Mouse (Mus musculus): ENCODE data around the gene Slc22a3. TPM values are rescaled to one million over a fixed set of nuclear protein-coding genes. Genes with fewer than 3 reads are reported as not detected.

The Slc22a3 gene
- total and polyA plus RNA-seq, 2 experiments from 2014 or later: 0.04 to 0.52 TPM

DNA sequence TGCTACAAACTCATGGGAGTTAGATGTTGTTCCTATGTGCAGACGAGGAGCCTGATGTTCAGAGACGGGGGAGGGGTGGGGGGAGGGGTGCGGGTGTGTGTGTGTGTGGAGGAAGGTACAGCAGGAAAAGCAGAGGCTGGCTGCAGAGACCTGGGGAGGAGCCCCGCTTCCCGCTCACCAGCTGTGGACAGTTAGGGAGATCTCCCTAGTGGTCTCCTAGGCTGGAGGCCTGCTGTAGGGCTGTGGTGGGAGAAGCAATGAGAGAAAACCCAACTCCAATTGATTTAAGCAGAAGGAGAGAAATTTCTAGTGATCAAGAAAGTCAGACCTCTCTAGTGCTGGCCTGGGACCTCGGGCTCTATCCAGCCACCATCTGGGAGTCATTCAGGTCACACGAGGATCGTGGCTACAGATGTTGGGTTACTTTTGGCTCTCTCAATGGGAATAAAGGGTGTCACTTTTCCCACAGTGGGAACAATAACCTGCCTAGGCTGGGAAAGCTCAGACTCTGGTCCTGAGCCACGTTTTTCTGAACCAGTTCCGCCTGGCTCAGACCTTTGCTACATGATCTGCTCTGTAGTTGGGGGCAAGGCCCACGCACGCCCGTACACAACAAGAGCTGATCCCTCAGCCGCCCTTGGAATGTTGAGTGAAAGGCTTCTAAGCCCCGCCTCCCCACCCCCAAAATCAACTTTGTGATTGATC is 92.3 kb downstream of the Slc22a3 start:
- peaks cover 9% of the 10 kb centered on the region; the same call in 1 of the 2 replicates for H3K4me1 ChIP-seq (ENCODE audit: control insufficient read depth, insufficient read depth)
- no peaks in the 10 kb centered on the region for H3K27me3 ChIP-seq (ENCODE audit: control insufficient read depth, insufficient read depth, low read length)
- no peak overlapping the region for H3K4me3 ChIP-seq (ENCODE audit: low read depth, low read length)
- DNase-seq (ENCODE audit: low spot score) (no peak), ATAC-seq (ENCODE audit: insufficient read depth, low read depth) (peak; percentile 26; the same call in 1 of the 2 replicates)
- 53% methylated on average over 15 of the region's 15 CpGs for WGBS
- no peak overlapping the region for H3K9ac ChIP-seq (replicated peaks; ENCODE audit: low read depth, low read length)
- H3K9me3 ChIP-seq (replicated peaks; ENCODE audit: control insufficient read depth, low read length): no peaks in the 10 kb centered on the region
- no peak overlapping the region for H3K4me2 ChIP-seq (ENCODE audit: low read depth, low read length)
- TF ChIP-seq EP300 (IDR thresholded peaks at IDR 0.05; ENCODE audit: low read depth) (no peak), CTCF (IDR thresholded peaks at IDR 0.05; ENCODE audit: low read depth) (no peak)
- H3K36me3 ChIP-seq (replicated peaks; ENCODE audit: control insufficient read depth, insufficient read depth, low read length): no peaks in the 10 kb centered on the region
- H3K27ac ChIP-seq (ENCODE audit: low read depth): peak overlapping the region; percentile 30; the same call in 1 of the 2 replicates

GRCm38 (mm10) chr17:12412891-12413237 is 94.6 kb downstream of the Slc22a3 start:
- Histone ChIP-seq H3K9me3 (replicated peaks; ENCODE audit: control insufficient read depth, low read length) (no peaks in the 10 kb centered on the region), H3K27me3 (ENCODE audit: control insufficient read depth, insufficient read depth, low read length) (no peaks in the 10 kb centered on the region), H3K4me3 (ENCODE audit: low read depth, low read length) (no peak overlapping the region), H3K9ac (replicated peaks; ENCODE audit: low read depth, low read length) (no peak overlapping the region), H3K4me2 (ENCODE audit: low read depth, low read length) (no peak overlapping the region), H3K36me3 (replicated peaks; ENCODE audit: control insufficient read depth, insufficient read depth, low read length) (no peaks in the 10 kb centered on the region), H3K4me1 (ENCODE audit: control insufficient read depth, insufficient read depth) (peaks cover 9% of the 10 kb centered on the region; the same call in 1 of the 2 replicates), H3K27ac (ENCODE audit: low read depth) (peak overlapping the region; percentile 44; the same call in 1 of the 2 replicates)
- no peak for DNase-seq (ENCODE audit: low spot score)
- ATAC-seq (ENCODE audit: insufficient read depth, low read depth): no peak; the same call in 1 of the 2 replicates
- WGBS: 68% methylated on average over 3 of the region's 3 CpGs
- TF ChIP-seq CTCF (IDR thresholded peaks at IDR 0.05; ENCODE audit: low read depth) (no peak), EP300 (IDR thresholded peaks at IDR 0.05; ENCODE audit: low read depth) (no peak)

- no peaks in the 10 kb centered on the region for H3K27me3 ChIP-seq (ENCODE audit: control insufficient read depth, insufficient read depth, low read length)
- 39% methylated on average over 10 of the region's 10 CpGs for WGBS
- DNase-seq (ENCODE audit: low spot score): peak; percentile 63
Measured at GRCm38 (mm10) chr17:12412181-12412890, 95.2 kb downstream of the Slc22a3 start.

GRCm38 (mm10) chr17:12409346-12409944 is 98.1 kb downstream of the Slc22a3 start:
- ATAC-seq (ENCODE audit: insufficient read depth, low read depth): no peak
- H3K9me3 ChIP-seq (replicated peaks; ENCODE audit: control insufficient read depth, low read length): peaks cover 8% of the 10 kb centered on the region
- H3K36me3 ChIP-seq (replicated peaks; ENCODE audit: control insufficient read depth, insufficient read depth, low read length): no peaks in the 10 kb centered on the region
- WGBS: 76% methylated on average over 11 of the region's 11 CpGs
- no peak overlapping the region for H3K4me3 ChIP-seq (ENCODE audit: low read depth, low read length)
- no peak overlapping the region for H3K27ac ChIP-seq (ENCODE audit: low read depth)
- no peaks in the 10 kb centered on the region for H3K27me3 ChIP-seq (ENCODE audit: control insufficient read depth, insufficient read depth, low read length)
- H3K4me2 ChIP-seq (ENCODE audit: low read depth, low read length): no peak overlapping the region
- DNase-seq (ENCODE audit: low spot score): no peak
- H3K9ac ChIP-seq (replicated peaks; ENCODE audit: low read depth, low read length): no peak overlapping the region
- TF ChIP-seq CTCF (IDR thresholded peaks at IDR 0.05; ENCODE audit: low read depth) (no peak), EP300 (IDR thresholded peaks at IDR 0.05; ENCODE audit: low read depth) (no peak)
- peaks cover 9% of the 10 kb centered on the region; the same call in 1 of the 2 replicates for H3K4me1 ChIP-seq (ENCODE audit: control insufficient read depth, insufficient read depth)

More at GRCm38 (mm10) chr17:12412181-12412890, 95.2 kb downstream of the Slc22a3 start:
- Histone ChIP-seq H3K9ac (replicated peaks; ENCODE audit: low read depth, low read length) (no peak overlapping the region), H3K4me2 (ENCODE audit: low read depth, low read length) (no peak overlapping the region), H3K9me3 (replicated peaks; ENCODE audit: control insufficient read depth, low read length) (no peaks in the 10 kb centered on the region), H3K4me1 (ENCODE audit: control insufficient read depth, insufficient read depth) (peaks cover 9% of the 10 kb centered on the region; the same call in 1 of the 2 replicates), H3K4me3 (ENCODE audit: low read depth, low read length) (no peak overlapping the region), H3K27ac (ENCODE audit: low read depth) (peak overlapping the region; percentile 44), H3K36me3 (replicated peaks; ENCODE audit: control insufficient read depth, insufficient read depth, low read length) (no peaks in the 10 kb centered on the region)
- TF ChIP-seq CTCF (IDR thresholded peaks at IDR 0.05; ENCODE audit: low read depth) (no peak), EP300 (IDR thresholded peaks at IDR 0.05; ENCODE audit: low read depth) (no peak)
- peak; percentile 66 for ATAC-seq (ENCODE audit: insufficient read depth, low read depth)

- ATAC-seq (ENCODE audit: insufficient read depth, low read depth) (no peak), DNase-seq (ENCODE audit: low spot score) (no peak)
- H3K4me1 ChIP-seq (ENCODE audit: control insufficient read depth, insufficient read depth): no peaks in the 10 kb centered on the region
- H3K4me2 ChIP-seq (ENCODE audit: low read depth, low read length): no peak overlapping the region
- peak; percentile 33; the same call in 1 of the 2 replicates for TF ChIP-seq CTCF (IDR thresholded peaks at IDR 0.05; ENCODE audit: low read depth)
- no peak for TF ChIP-seq EP300 (IDR thresholded peaks at IDR 0.05; ENCODE audit: low read depth)
- H3K4me3 ChIP-seq (ENCODE audit: low read depth, low read length): no peak overlapping the region
- 53% methylated on average over 7 of the region's 7 CpGs for WGBS
- no peaks in the 10 kb centered on the region for H3K36me3 ChIP-seq (replicated peaks; ENCODE audit: control insufficient read depth, insufficient read depth, low read length)
- no peak overlapping the region for H3K9ac ChIP-seq (replicated peaks; ENCODE audit: low read depth, low read length)
- H3K27me3 ChIP-seq (ENCODE audit: control insufficient read depth, insufficient read depth, low read length): no peaks in the 10 kb centered on the region
- H3K9me3 ChIP-seq (replicated peaks; ENCODE audit: control insufficient read depth, low read length): peaks cover 9% of the 10 kb centered on the region
- no peak overlapping the region for H3K27ac ChIP-seq (ENCODE audit: low read depth)
Measured at GRCm38 (mm10) chr17:12403420-12403819, 104.1 kb downstream of the Slc22a3 start.

Measured in heart, postnatal 0 days (tissue).